Mouse (Mus musculus) gastrocnemius, adult 2 months (tissue): ENCODE data around the gene 9930104L06Rik. TPM values are rescaled to one million over a fixed set of nuclear protein-coding genes. Genes with fewer than 3 reads are reported as not detected.

ENCODE experiments used
- DNase-seq: peaks from one replicate; pipeline ENCODE4 v3.0.0; 2022
- H3K27ac ChIP-seq: fragments of 200-600 bp; 2 replicates; pipeline ENCODE4 v1.8.1; 2022; ENCODE audit warnings: mild to moderate bottlenecking
- H3K4me3 ChIP-seq: fragments of 200-600 bp; 2 replicates; pipeline ENCODE4 v1.8.1; 2022; ENCODE audit warnings: mild to moderate bottlenecking, moderate library complexity
- CTCF ChIP-seq: fragments of 200-600 bp; IDR thresholded peaks from 2 replicates; pipeline ENCODE4 v1.8.1; 2022; ENCODE audit warnings: antibody characterized with exemption, mild to moderate bottlenecking, moderate library complexity
- intact Hi-C: fragments of 180-260 bp; cut with DNase I; formaldehyde crosslinking; loops from one replicate; pipeline ENCODE4 v1.15.1; 2025
- total RNA-seq, 2 experiments: library from RNA; stranded (reverse); gene quantifications; 2 replicates each; pipeline ENCODE4 v1.2.3; 2021

The 9930104L06Rik gene
- total RNA-seq, 2 experiments from 2014 or later, result 8.6 to 9.4 TPM

- intact Hi-C loops, result no loop called here
- DNase-seq, result no peak
- no peak overlapping the region for H3K4me3 ChIP-seq
- no peak overlapping the region for H3K27ac ChIP-seq
- no peak for TF ChIP-seq CTCF
Measured at GRCm38 (mm10) chr4:124988382-124988781, 51.5 kb downstream of the 9930104L06Rik start.

GRCm38 (mm10) chr4:124989787-124990253 lies 53.0 kb downstream of the 9930104L06Rik start:
- intact Hi-C loops, result no loop called here
- no peak overlapping the region for H3K4me3 ChIP-seq
- no peak for DNase-seq
- TF ChIP-seq CTCF, result no peak
- H3K27ac ChIP-seq, result no peak overlapping the region

DNA sequence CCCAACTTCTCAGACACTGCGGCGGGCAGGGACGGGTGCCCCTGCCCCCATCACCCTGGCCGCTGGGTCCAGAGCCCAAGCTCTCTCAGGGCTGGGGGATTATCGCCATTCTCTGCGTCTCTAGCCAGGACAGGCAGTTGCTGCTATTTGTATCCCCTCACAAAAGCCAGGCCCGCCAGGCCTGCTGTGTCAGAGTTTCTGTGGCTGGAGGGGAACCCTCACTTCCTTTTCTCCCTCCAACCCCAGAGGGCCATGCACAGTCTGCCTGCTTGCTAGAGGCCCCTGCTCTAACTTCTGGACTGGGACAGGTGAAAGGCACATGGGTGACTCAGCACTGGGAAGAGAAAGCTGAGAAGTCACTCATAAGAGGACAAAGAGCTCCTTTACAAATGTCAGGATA lies 53.5 kb downstream of the 9930104L06Rik start:
- Histone ChIP-seq H3K27ac (no peak overlapping the region), H3K4me3 (no peak overlapping the region)
- no peak for TF ChIP-seq CTCF
- intact Hi-C loops, result no loop called here
- no peak for DNase-seq

Other genes with a start within 250 kb of the 9930104L06Rik start
- gene Utp11, start 243.4 kb upstream of the 9930104L06Rik start, total RNA-seq, result 10 to 100 TPM; 17.5 to 21.5 TPM
- 100 to 1,000 TPM; 151 to 515 TPM for gene Fhl3, start 236.3 kb upstream of the 9930104L06Rik start, total RNA-seq
- gene Sf3a3, start 222.3 kb upstream of the 9930104L06Rik start, total RNA-seq, result 10 to 100 TPM; 11.1 to 14.3 TPM
- gene Inpp5b, start 195.2 kb upstream of the 9930104L06Rik start, total RNA-seq, result 10 to 100 TPM in 1 of 2 experiments, 1 to 10 TPM in 1; 8.9 to 10.6 TPM
- gene Mtf1, start 134.9 kb upstream of the 9930104L06Rik start, total RNA-seq, result 10 to 100 TPM; 11.9 to 15.7 TPM
- 10 to 100 TPM in 1 of 2 experiments, 1 to 10 TPM in 1; 9.4 to 11.4 TPM for gene Yrdc, start 86.4 kb upstream of the 9930104L06Rik start, total RNA-seq
- 10 to 100 TPM; 18.4 to 23.0 TPM for gene 1110065P20Rik, start 85.9 kb upstream of the 9930104L06Rik start, total RNA-seq
- under 1 TPM; 0.31 to 0.46 TPM for gene Maneal, start 74.9 kb upstream of the 9930104L06Rik start, total RNA-seq
- gene Epha10, start 56.1 kb upstream of the 9930104L06Rik start, total RNA-seq, result not detected
- gene Cdca8, start 2.3 kb downstream of the 9930104L06Rik start, total RNA-seq, result under 1 TPM; 0.28 to 0.38 TPM
- under 1 TPM; 0.26 to 0.59 TPM for gene Rspo1, start 49.4 kb downstream of the 9930104L06Rik start, total RNA-seq
- 10 to 100 TPM; 29.3 to 31.9 TPM for gene Gnl2, start 79.5 kb downstream of the 9930104L06Rik start, total RNA-seq
- gene Dnali1, start 128.7 kb downstream of the 9930104L06Rik start, total RNA-seq, result not detected
- 1 to 10 TPM; 4.5 to 6.1 TPM for gene Snip1, start 129.6 kb downstream of the 9930104L06Rik start, total RNA-seq
- 10 to 100 TPM; 12.0 to 13.5 TPM for gene Meaf6, start 148.1 kb downstream of the 9930104L06Rik start, total RNA-seq
- 1 to 10 TPM; 2.6 TPM for gene Zc3h12a, start 190.8 kb downstream of the 9930104L06Rik start, total RNA-seq